Mouse (Mus musculus) thymus, adult 2 months (tissue): ENCODE measurements around the gene Slc5a2. TPM values are rescaled to one million over a fixed set of nuclear protein-coding genes. Genes with fewer than 3 reads are reported as not detected.

Experiments used
- DNase-seq: peaks from one replicate; pipeline ENCODE4 v3.0.0; 2021
- H3K27ac ChIP-seq: fragments of 200-500 bp; 2 replicates; pipeline ENCODE4 v1.5.1; 2012; ENCODE audit warnings: low read length, control low read depth; ENCODE audit not compliant: control insufficient read depth, insufficient read depth
- H3K27me3 ChIP-seq: fragments of 200-500 bp; 2 replicates; pipeline ENCODE4 v1.6.1; 2012; ENCODE audit warnings: mild to moderate bottlenecking, low read length, moderate library complexity, mixed read lengths; ENCODE audit not compliant: control insufficient read depth, insufficient read depth
- H3K36me3 ChIP-seq: fragments of 200-500 bp; 2 replicates; pipeline ENCODE4 v1.6.1; 2012; ENCODE audit warnings: mild to moderate bottlenecking, low read length, moderate library complexity; ENCODE audit not compliant: control insufficient read depth, insufficient read depth
- H3K4me1 ChIP-seq: fragments of 200-500 bp; replicated peaks from 2 replicates; pipeline ENCODE4 v1.6.1; 2012; ENCODE audit warnings: low read length; ENCODE audit not compliant: control insufficient read depth, insufficient read depth
- H3K4me3 ChIP-seq: fragments of 200-500 bp; 2 replicates; pipeline ENCODE4 v1.5.1; 2012; ENCODE audit warnings: mild to moderate bottlenecking, low read length, control low read depth, moderate library complexity; ENCODE audit not compliant: control insufficient read depth, insufficient read depth
- CTCF ChIP-seq: fragments of 200-500 bp; IDR thresholded peaks from 2 replicates; pipeline ENCODE4 v1.5.1; 2012; ENCODE audit warnings: mild to moderate bottlenecking, control low read depth, low read length, moderate library complexity, borderline replicate concordance; ENCODE audit not compliant: control insufficient read depth, poor library complexity, insufficient read depth; ENCODE audit errors: extremely low read depth
- POLR2A ChIP-seq: fragments of 200-500 bp; IDR thresholded peaks from 2 replicates; pipeline ENCODE4 v1.6.1; 2012; ENCODE audit warnings: mild to moderate bottlenecking, low read length, control low read depth, moderate library complexity; ENCODE audit not compliant: control insufficient read depth, poor library complexity, insufficient read depth; ENCODE audit errors: extremely low read depth
- WGBS: fragments of 180-500 bp; shearing (Covaris S2); methylation state at CpG from one replicate; pipeline ENCODE4 v1.1.7; 2018; 5-methylcytosine and 5-hydroxymethylcytosine counted together
- polyA plus RNA-seq: library from polyadenylated mRNA; depleted of rRNA; stranded (reverse); fragments of >200 nt; gene quantifications from 2 replicates; pipeline ENCODE4 v1.2.3, GENCODE M21; 2012

Slc5a2 gene
- polyA plus RNA-seq, 1 experiment, result 0.67 TPM

DNA sequence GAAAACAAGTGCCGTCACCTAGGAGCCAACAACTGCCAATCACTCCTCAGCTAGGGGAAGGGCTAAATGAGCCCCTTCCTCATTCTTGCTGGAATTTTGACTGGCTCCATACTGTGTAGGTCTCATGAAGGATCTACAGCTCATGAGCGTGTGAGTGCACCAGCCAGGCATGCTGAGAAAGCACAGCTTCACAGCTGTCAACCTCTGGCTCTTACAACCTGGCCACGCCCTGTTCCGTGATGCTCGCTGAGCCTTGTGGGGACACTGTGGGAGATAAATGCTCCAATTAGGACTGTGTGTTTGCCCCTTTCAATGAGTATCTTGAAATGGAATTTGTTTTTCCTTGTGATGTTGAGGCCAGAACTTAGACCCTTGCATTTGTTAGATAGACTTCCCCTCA is 15.5 kb upstream of the Slc5a2 start:
- H3K36me3 ChIP-seq, result peaks cover 2% of the 10 kb centered on the region; the same call in 1 of the 2 replicates
- no peak overlapping the region for H3K4me3 ChIP-seq
- TF ChIP-seq POLR2A (no peak), CTCF (no peak)
- no peak overlapping the region for H3K27ac ChIP-seq
- WGBS, result 95% methylated on average over 5 of the region's 5 CpGs
- H3K27me3 ChIP-seq, result no peaks in the 10 kb centered on the region
- DNase-seq, result no peak
- H3K4me1 ChIP-seq, result peaks cover 12% of the 10 kb centered on the region

DNA sequence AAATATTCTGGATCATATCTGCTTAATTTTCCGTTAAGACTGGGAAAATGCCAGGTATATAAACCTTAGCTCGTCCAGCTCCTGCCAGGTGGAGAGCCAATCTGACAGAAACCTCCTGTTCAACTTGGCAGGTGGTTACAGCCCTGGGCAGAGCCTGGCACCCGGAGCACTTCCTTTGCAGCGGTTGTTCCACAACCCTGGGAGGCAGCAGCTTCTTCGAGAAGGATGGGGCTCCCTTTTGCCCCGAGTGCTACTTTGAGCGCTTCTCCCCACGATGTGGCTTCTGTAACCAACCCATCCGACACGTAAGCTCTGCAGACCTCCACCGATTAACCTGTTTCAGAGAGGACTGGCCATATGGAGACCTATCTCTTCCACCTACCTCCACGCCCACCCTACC is 13.5 kb upstream of the Slc5a2 start:
- H3K36me3 ChIP-seq, result no peaks in the 10 kb centered on the region
- H3K27ac ChIP-seq, result no peak overlapping the region
- 14% methylated on average over 12 of the region's 12 CpGs for WGBS
- peaks cover 12% of the 10 kb centered on the region for H3K4me1 ChIP-seq
- TF ChIP-seq POLR2A, result no peak
- no peak for TF ChIP-seq CTCF
- peak overlapping the region; percentile 4; the same call in 1 of the 2 replicates for H3K4me3 ChIP-seq
- no peaks in the 10 kb centered on the region for H3K27me3 ChIP-seq
- DNase-seq, result peak; percentile 31

DNA sequence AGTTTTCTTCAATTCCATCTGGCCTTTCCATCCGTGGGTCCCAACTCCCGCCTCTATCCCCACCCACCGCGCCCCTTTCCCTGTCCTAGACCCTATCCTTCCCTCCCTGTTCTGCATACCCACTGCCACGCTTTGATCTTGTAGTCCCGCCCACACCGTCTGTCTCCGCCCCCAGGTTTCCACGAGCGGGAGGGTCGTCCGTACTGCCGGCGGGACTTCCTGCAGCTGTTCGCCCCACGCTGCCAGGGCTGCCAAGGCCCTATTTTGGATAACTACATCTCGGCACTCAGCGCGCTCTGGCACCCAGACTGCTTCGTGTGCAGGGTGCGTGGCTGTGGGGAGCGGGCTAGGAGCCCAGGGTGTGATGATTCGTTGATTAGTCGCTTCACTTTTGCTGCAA is 12.8 kb upstream of the Slc5a2 start:
- peak overlapping the region; percentile 4; the same call in 1 of the 2 replicates for H3K4me3 ChIP-seq
- peak; percentile 93 for DNase-seq
- H3K27ac ChIP-seq, result no peak overlapping the region
- TF ChIP-seq CTCF (no peak), POLR2A (0 out of 2 replicates have a peak, but pooled peaks have one; percentile 42)
- H3K27me3 ChIP-seq, result no peaks in the 10 kb centered on the region
- no peaks in the 10 kb centered on the region for H3K36me3 ChIP-seq
- H3K4me1 ChIP-seq, result peaks cover 12% of the 10 kb centered on the region
- WGBS, result 8% methylated on average over 24 of the region's 24 CpGs

DNA sequence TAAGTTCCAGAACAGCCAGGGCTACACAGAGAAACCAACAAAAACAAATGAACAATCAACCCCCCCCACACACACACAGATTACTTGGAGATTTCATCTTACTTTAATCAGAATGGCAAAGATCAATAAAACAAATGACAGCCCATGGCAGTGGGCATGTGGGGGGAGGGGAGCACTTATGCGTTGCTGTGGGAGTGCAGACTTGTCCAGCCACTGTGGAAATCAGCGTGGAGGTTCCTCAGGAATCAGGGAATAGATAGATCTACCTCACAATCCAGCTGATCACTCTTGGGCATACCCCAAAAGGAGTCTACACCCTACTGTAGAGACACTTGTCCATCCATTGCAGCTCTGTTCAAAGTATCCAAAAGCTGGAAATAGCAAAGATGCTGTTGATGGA is 10.5 kb upstream of the Slc5a2 start:
- Histone ChIP-seq H3K27ac (no peak overlapping the region), H3K36me3 (no peaks in the 10 kb centered on the region), H3K4me1 (peaks cover 12% of the 10 kb centered on the region), H3K4me3 (no peak overlapping the region), H3K27me3 (no peaks in the 10 kb centered on the region)
- DNase-seq, result no peak
- WGBS, result 62% methylated on average over 2 of the region's 2 CpGs
- TF ChIP-seq POLR2A (no peak), CTCF (no peak)

DNA sequence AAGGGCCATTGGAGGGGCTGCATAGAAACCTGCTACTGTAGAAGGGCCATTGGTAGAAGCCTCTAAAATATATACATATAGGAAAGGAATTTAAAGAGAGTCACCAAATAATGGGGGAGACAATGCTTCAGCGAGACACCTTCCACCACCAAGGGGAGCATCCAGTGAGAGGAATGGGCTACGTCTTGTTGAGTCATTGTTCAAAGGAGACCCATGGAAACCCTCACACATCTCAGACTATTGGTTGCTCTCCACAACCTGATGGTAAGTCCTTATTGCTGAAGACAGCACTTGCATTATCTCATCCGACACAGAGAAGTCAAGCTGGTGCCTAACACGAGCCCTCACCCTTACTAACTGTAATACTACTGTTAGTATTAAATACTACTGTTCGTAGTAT is 9.7 kb upstream of the Slc5a2 start:
- no peak overlapping the region for H3K27ac ChIP-seq
- TF ChIP-seq POLR2A (no peak), CTCF (no peak)
- no peaks in the 10 kb centered on the region for H3K36me3 ChIP-seq
- no peak overlapping the region for H3K4me3 ChIP-seq
- 97% methylated on average over 5 of the region's 5 CpGs for WGBS
- H3K27me3 ChIP-seq, result no peaks in the 10 kb centered on the region
- no peak for DNase-seq
- peaks cover 12% of the 10 kb centered on the region for H3K4me1 ChIP-seq

DNA sequence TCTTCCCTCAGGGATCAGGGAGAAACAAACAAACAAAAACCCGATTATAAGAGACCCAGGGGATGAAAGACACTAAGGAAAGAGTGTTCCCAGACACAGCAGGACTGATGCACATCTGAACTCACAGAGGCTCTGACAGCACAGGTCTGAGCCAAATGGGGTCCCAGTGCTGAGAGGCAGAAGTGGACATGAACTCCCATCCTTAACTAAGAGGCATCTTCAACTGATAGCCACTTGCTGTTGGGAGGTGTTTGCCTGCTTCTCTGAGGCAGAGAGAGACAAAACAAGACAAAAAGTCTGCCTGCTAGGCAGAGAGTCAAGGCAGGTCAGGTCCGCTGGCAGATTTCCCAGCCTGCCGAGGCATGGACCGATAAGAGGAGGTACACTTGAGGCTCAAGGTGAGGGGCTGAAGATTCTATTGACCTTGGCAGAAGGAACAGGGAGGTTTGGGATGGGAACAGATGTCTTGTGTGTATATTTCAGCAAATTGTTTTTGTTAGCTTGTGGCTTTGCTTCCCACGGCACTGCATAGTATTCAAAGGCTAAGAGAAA is 8.6 kb upstream of the Slc5a2 start:
- H3K4me3 ChIP-seq, result no peak overlapping the region
- H3K27me3 ChIP-seq, result no peaks in the 10 kb centered on the region
- H3K27ac ChIP-seq, result no peak overlapping the region
- no peaks in the 10 kb centered on the region for H3K36me3 ChIP-seq
- no peak for DNase-seq
- H3K4me1 ChIP-seq, result peaks cover 11% of the 10 kb centered on the region
- WGBS, result 68% methylated on average over 5 of the region's 5 CpGs
- TF ChIP-seq CTCF, result no peak
- no peak for TF ChIP-seq POLR2A

DNA sequence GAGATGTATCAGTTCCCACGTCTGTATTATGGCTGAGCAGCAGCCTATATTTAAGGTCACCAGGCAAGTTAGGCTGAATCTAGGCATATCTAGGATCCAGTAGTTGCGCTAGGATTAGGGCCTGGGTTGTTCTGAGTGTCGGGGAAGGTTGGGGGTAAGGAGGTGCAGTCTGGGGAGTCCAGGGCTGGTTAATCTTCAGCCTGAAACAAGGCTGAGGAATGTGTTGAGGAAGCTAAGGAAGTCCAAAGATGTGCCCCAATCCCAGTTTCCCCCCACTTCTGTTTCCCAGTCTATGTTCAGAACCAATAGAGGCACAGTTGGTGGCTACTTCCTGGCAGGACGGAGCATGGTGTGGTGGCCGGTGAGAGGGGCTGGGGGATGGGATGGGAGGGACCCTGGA is 599 bp downstream of the Slc5a2 start:
- no peak for DNase-seq
- 84% methylated on average over 5 of the region's 5 CpGs for WGBS
- Histone ChIP-seq H3K27me3 (no peaks in the 10 kb centered on the region), H3K4me3 (no peak overlapping the region), H3K4me1 (no peaks in the 10 kb centered on the region), H3K36me3 (no peaks in the 10 kb centered on the region), H3K27ac (no peak overlapping the region)
- TF ChIP-seq POLR2A (no peak), CTCF (no peak)
